Mouse (Mus musculus) bone marrow macrophage, adult 2 months (primary cell): ENCODE data around the gene Cerk. TPM values are rescaled to one million over a fixed set of nuclear protein-coding genes. Genes with fewer than 3 reads are reported as not detected.

Source experiments
- H3K27ac ChIP-seq: 2 replicates; pipeline ENCODE4 v1.5.1; 2012; ENCODE audit warnings: low read depth, low read length; ENCODE audit not compliant: insufficient read depth
- H3K4me1 ChIP-seq: 2 replicates; pipeline ENCODE4 v1.6.1; 2012; ENCODE audit warnings: low read length; ENCODE audit not compliant: control insufficient read depth, insufficient read depth
- H3K4me3 ChIP-seq: 2 replicates; pipeline ENCODE4 v1.5.1; 2012; ENCODE audit warnings: mild to moderate bottlenecking, low read length, moderate library complexity; ENCODE audit not compliant: insufficient read depth
- CTCF ChIP-seq: IDR thresholded peaks from 2 replicates; pipeline ENCODE4 v1.5.1; 2012; ENCODE audit warnings: low read depth, mild to moderate bottlenecking, low read length, moderate library complexity
- POLR2A ChIP-seq: IDR thresholded peaks from 2 replicates; pipeline ENCODE4 v1.6.1; 2012; ENCODE audit warnings: mild to moderate bottlenecking, low read depth, low read length, borderline replicate concordance
- polyA plus RNA-seq: library from polyadenylated mRNA; stranded (reverse); fragments of >200 nt; gene quantifications from 2 replicates; pipeline ENCODE4 v1.2.4, GENCODE M21; 2012; ENCODE audit not compliant: missing spikeins, insufficient read depth, insufficient read length

The Cerk gene
- polyA plus RNA-seq, 1 experiment, result 111 TPM

- Histone ChIP-seq H3K4me1 (0 out of 2 replicates have a peak, but pooled peaks cover 2% of the 10 kb centered on the region), H3K4me3 (no peak overlapping the region), H3K27ac (no peak overlapping the region)
- TF ChIP-seq CTCF (peak; percentile 82), POLR2A (no peak)
These were observed 61.6 kb downstream of the Cerk start for GRCm38 (mm10) chr15:86124359-86124758.

GRCm38 (mm10) chr15:86123409-86123808, 62.5 kb downstream of the Cerk start:
- no peak overlapping the region for H3K27ac ChIP-seq
- TF ChIP-seq POLR2A (no peak), CTCF (no peak)
- H3K4me1 ChIP-seq, result 0 out of 2 replicates have a peak, but pooled peaks cover 2% of the 10 kb centered on the region
- no peak overlapping the region for H3K4me3 ChIP-seq

GRCm38 (mm10) chr15:86122261-86122949, 63.5 kb downstream of the Cerk start:
- TF ChIP-seq POLR2A, result no peak
- no peak for TF ChIP-seq CTCF
- H3K27ac ChIP-seq, result no peak overlapping the region
- H3K4me3 ChIP-seq, result no peak overlapping the region
- H3K4me1 ChIP-seq, result 0 out of 2 replicates have a peak, but pooled peaks cover 2% of the 10 kb centered on the region

- H3K27ac ChIP-seq, result no peak overlapping the region
- H3K4me3 ChIP-seq, result no peak overlapping the region
- no peak for TF ChIP-seq CTCF
- TF ChIP-seq POLR2A, result no peak
- 0 out of 2 replicates have a peak, but pooled peaks cover 2% of the 10 kb centered on the region for H3K4me1 ChIP-seq
These were observed 66.8 kb downstream of the Cerk start for GRCm38 (mm10) chr15:86119186-86119585.

- no peak overlapping the region for H3K4me3 ChIP-seq
- no peak for TF ChIP-seq CTCF
- TF ChIP-seq POLR2A, result no peak
- 0 out of 2 replicates have a peak, but pooled peaks cover 2% of the 10 kb centered on the region for H3K4me1 ChIP-seq
- no peak overlapping the region for H3K27ac ChIP-seq
These were observed 68.5 kb downstream of the Cerk start for GRCm38 (mm10) chr15:86117115-86118100.

- H3K4me1 ChIP-seq, result 0 out of 2 replicates have a peak, but pooled peaks cover 2% of the 10 kb centered on the region
- H3K4me3 ChIP-seq, result no peak overlapping the region
- TF ChIP-seq CTCF, result no peak
- no peak for TF ChIP-seq POLR2A
- no peak overlapping the region for H3K27ac ChIP-seq
These were observed 69.5 kb downstream of the Cerk start for GRCm38 (mm10) chr15:86116421-86116820.

- no peak overlapping the region for H3K27ac ChIP-seq
- no peaks in the 10 kb centered on the region for H3K4me1 ChIP-seq
- TF ChIP-seq POLR2A, result no peak
- TF ChIP-seq CTCF, result no peak
- no peak overlapping the region for H3K4me3 ChIP-seq
These were observed 72.6 kb downstream of the Cerk start for GRCm38 (mm10) chr15:86113342-86113710.

- no peaks in the 10 kb centered on the region for H3K4me1 ChIP-seq
- H3K27ac ChIP-seq, result no peak overlapping the region
- TF ChIP-seq CTCF, result no peak
- TF ChIP-seq POLR2A, result no peak
- no peak overlapping the region for H3K4me3 ChIP-seq
These were observed 73.1 kb downstream of the Cerk start for GRCm38 (mm10) chr15:86112707-86113341.

GRCm38 (mm10) chr15:86110361-86111103, 75.4 kb downstream of the Cerk start:
- no peak overlapping the region for H3K27ac ChIP-seq

More at GRCm38 (mm10) chr15:86110361-86111103, 75.4 kb downstream of the Cerk start:
- TF ChIP-seq POLR2A, result no peak
- Histone ChIP-seq H3K4me1 (peaks cover 4% of the 10 kb centered on the region), H3K4me3 (no peak overlapping the region)
